Mouse (Mus musculus) kidney, embryonic 16.5 days (tissue): ENCODE measurements around the gene Kmt2b. TPM values are rescaled to one million over a fixed set of nuclear protein-coding genes. Genes with fewer than 3 reads are reported as not detected.
A peak's percentile ranks its signal among the peaks of the same experiment; 100 is the strongest.

Source experiments
- ATAC-seq: fragments of 200-750 bp; cut with Nextera tagmentation; 2 replicates; pipeline ENCODE4 v1.8.0; 2017; ENCODE audit warnings: moderate TSS enrichment; ENCODE audit not compliant: low FRiP score, low TSS enrichment
- H3K27ac ChIP-seq: fragments of 300-500 bp; sonication (generic); 2 replicates; pipeline ENCODE4 v1.5.1; 2014; ENCODE audit warnings: low read length
- H3K27me3 ChIP-seq: fragments of 300-500 bp; sonication (generic); 2 replicates; pipeline ENCODE4 v1.6.1; 2014; ENCODE audit warnings: low read length, control low read depth, mixed read lengths; ENCODE audit not compliant: insufficient read depth
- H3K36me3 ChIP-seq: fragments of 300-500 bp; sonication (generic); 2 replicates; pipeline ENCODE4 v1.6.1; 2014; ENCODE audit warnings: low read length, control low read depth, mixed read lengths; ENCODE audit not compliant: insufficient read depth
- H3K4me1 ChIP-seq: fragments of 300-500 bp; sonication (generic); 2 replicates; pipeline ENCODE4 v1.6.1; 2014; ENCODE audit warnings: low read length, control low read depth, mixed read lengths; ENCODE audit not compliant: insufficient read depth
- H3K4me2 ChIP-seq: fragments of 300-500 bp; sonication (generic); replicated peaks from 2 replicates; pipeline ENCODE4 v1.6.1; 2014; ENCODE audit warnings: low read depth, low read length
- H3K4me3 ChIP-seq: fragments of 300-500 bp; sonication (generic); 2 replicates; pipeline ENCODE4 v1.5.1; 2014; ENCODE audit warnings: mild to moderate bottlenecking, low read length
- H3K9ac ChIP-seq: fragments of 300-500 bp; sonication (generic); replicated peaks from 2 replicates; pipeline ENCODE4 v1.6.1; 2014; ENCODE audit warnings: low read length
- H3K9me3 ChIP-seq: fragments of 300-500 bp; sonication (generic); 2 replicates; pipeline ENCODE4 v1.6.1; 2016; ENCODE audit warnings: low read length, control low read depth
- WGBS: fragments of 180-500 bp; shearing (Covaris S2); extraction: QIAGEN DNeasy Blood & Tissue Kit; methylation state at CpG from one replicate; pipeline ENCODE4 v1.1.7; 2014; 5-methylcytosine and 5-hydroxymethylcytosine counted together
- polyA plus RNA-seq: library from polyadenylated mRNA; unstranded; fragments of >200 nt; fragmentation: Nextera tagmentation; extraction: Ambion mirVana; gene quantifications from 2 replicates; pipeline ENCODE4 v1.2.1, GENCODE M21; 2015

Gene Kmt2b
- polyA plus RNA-seq, 1 experiment from 2014 or later: 9.0 TPM

DNA sequence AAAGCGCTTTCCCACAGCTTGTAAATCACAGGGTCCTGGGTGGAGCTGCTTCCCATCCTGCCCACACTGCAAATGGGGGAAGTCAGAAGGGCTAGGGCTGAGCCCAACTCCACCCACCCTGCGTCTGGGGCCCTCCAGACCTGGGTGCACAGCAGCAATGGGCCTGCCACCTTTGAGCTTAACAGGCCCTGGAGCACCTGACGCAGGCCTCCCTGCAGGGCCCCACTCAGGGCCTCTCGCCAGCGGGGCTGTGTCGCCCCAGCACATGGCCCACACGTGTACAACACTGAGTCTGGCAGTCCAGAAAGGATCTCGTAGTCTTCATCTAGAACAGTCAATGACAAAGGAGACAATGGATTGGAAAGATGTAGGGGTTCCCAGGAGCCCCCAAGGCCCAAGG, 8.6 kb downstream of the Kmt2b start:
- no peak overlapping the region for H3K4me3 ChIP-seq
- H3K9ac ChIP-seq: no peak overlapping the region
- H3K4me2 ChIP-seq: no peak overlapping the region
- H3K27ac ChIP-seq: no peak overlapping the region
- WGBS: 89% methylated on average over 8 of the region's 8 CpGs
- no peaks in the 10 kb centered on the region for H3K4me1 ChIP-seq
- ATAC-seq: no peak
- H3K36me3 ChIP-seq: peaks cover 97% of the 10 kb centered on the region
- no peaks in the 10 kb centered on the region for H3K9me3 ChIP-seq
- H3K27me3 ChIP-seq: no peaks in the 10 kb centered on the region

DNA sequence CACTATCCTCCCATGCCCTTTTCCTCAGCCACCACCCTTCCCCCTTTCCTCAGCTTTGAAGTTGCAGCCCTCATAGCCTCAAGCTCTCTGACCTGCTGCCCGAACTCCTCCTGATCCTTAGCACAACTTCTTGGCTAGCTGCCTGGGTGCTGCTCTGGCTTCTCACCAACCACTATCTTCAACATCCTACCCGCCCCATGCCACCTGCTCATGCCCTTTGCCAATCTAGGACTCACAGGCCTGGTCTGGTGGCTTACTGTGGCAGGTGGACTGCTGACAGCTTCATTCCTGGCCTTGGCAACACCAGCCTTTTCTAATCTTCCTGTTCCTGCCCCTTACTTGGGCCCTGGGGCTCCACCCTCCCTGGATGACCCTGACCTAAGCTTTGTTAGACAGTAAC, 15.6 kb downstream of the Kmt2b start:
- no peaks in the 10 kb centered on the region for H3K27me3 ChIP-seq
- no peak overlapping the region for H3K4me2 ChIP-seq
- ATAC-seq: no peak
- H3K9ac ChIP-seq: no peak overlapping the region
- H3K4me3 ChIP-seq: no peak overlapping the region
- H3K36me3 ChIP-seq: peaks cover 96% of the 10 kb centered on the region
- no peaks in the 10 kb centered on the region for H3K4me1 ChIP-seq
- no peaks in the 10 kb centered on the region for H3K9me3 ChIP-seq
- H3K27ac ChIP-seq: no peak overlapping the region
- 61% methylated on average over 2 of the region's 2 CpGs for WGBS

DNA sequence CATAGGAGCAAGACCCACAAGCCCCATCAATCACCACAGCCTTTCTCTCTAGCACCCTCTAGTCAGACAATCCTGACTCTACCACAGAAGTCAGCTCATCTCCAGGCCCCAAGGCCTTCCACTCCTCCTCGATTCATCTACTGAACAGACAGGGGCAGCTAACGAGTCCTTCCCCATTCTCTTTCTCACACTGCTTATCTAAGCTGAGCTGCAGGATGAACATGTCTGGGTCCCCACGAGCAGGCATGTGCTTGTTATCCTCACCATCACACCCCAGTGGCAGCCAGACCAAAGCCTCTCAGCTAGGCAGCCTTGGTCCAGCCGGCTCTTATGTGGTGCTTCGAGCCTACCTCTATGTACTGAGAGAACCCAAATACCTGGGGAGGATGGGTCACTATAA, 16.1 kb downstream of the Kmt2b start:
- Histone ChIP-seq H3K27ac (no peak overlapping the region), H3K4me1 (no peaks in the 10 kb centered on the region), H3K4me3 (no peak overlapping the region), H3K9me3 (no peaks in the 10 kb centered on the region), H3K27me3 (no peaks in the 10 kb centered on the region), H3K9ac (no peak overlapping the region), H3K36me3 (peaks cover 93% of the 10 kb centered on the region), H3K4me2 (no peak overlapping the region)
- 93% methylated on average over 5 of the region's 5 CpGs for WGBS
- no peak for ATAC-seq

DNA sequence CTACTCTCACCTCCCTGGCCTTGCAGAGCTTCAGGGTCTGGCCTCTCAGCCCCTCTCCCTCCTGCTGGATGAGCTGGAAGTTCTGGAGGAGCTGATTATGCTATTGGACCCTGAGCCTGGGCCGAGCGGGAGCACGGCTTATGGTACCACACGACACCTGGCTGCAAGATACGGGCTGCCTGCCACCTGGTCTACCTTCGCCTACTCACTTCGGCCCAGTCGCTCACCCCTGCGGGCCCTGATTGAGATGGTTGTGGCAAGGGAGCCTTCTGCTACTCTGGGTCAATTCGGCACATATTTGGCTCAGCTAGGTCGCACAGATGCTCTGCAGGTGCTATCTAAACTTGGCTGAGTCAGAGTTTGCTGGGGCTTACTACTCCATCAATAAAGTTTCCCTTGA, 21.0 kb downstream of the Kmt2b start:
- H3K4me3 ChIP-seq: no peak overlapping the region
- H3K36me3 ChIP-seq: peaks cover 68% of the 10 kb centered on the region
- no peaks in the 10 kb centered on the region for H3K9me3 ChIP-seq
- no peaks in the 10 kb centered on the region for H3K27me3 ChIP-seq
- no peak overlapping the region for H3K4me2 ChIP-seq
- 89% methylated on average over 11 of the region's 11 CpGs for WGBS
- no peak for ATAC-seq
- peaks cover 7% of the 10 kb centered on the region for H3K4me1 ChIP-seq
- no peak overlapping the region for H3K27ac ChIP-seq
- no peak overlapping the region for H3K9ac ChIP-seq

DNA sequence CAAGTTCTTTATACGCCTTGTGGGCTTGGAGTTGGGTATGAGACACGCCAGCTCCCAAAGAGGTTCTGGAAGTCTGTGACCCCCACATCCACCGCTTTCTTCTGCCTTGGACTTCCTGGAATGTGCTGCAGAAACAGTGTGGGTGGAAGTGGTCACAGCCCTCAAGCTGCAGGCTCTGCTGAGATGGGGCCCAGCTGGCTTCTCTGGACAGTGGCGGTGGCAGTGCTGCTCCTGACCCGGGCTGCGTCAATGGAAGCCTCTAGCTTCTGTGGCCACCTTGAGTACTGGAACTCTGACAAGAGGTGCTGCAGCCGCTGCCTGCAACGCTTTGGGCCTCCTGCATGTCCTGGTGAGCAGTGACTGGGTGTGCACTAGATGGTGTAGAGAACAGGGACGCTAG, 22.5 kb downstream of the Kmt2b start:
- Histone ChIP-seq H3K4me2 (no peak overlapping the region), H3K27ac (0 out of 2 replicates have a peak overlapping the region, but pooled peaks have one; percentile 26), H3K27me3 (no peaks in the 10 kb centered on the region), H3K4me1 (peaks cover 7% of the 10 kb centered on the region), H3K9me3 (no peaks in the 10 kb centered on the region), H3K9ac (no peak overlapping the region), H3K36me3 (peaks cover 56% of the 10 kb centered on the region), H3K4me3 (no peak overlapping the region)
- ATAC-seq: no peak
- WGBS: 79% methylated on average over 9 of the region's 9 CpGs

DNA sequence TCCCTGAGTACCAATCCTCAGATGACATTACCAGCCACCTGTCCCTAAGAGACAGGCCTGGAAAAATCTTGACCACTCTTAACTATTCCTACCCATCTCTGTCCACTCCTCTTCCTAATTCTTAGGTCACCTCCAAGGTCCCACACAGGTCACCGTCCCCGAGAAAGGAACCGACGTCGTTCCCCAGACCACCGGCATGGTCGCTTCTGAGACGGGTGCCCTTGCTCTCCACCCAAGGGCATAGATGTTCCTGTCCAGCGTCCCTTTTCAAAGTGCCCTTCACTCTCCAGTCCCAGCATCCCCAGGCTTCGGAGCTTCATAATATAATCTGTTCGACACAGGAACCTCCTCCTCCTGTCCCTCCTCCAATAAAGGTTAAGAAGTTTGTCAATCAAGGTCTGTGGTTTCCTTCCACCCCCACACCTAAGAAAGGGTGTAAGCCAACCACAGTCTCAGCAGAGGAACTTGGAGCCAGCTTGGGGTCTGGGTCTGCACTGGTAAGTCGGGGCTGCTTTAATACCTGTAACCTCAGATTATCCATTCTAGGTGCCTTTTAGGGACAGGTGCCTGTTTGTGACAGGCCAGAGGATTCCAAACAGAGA, 23.5 kb downstream of the Kmt2b start, which contains the start of gene Igflr1:
Gene Igflr1 (plus strand): TSS at position 458 of the 602 bp plus-strand sequence.
- peak within 1 kb of the TSS; percentile 89; the same call in 1 of the 2 replicates for H3K9ac ChIP-seq
- H3K4me3 ChIP-seq: 0 out of 2 replicates have a peak within 1 kb of the TSS, but pooled peaks have one; percentile 82
- ATAC-seq: no peak
- H3K27me3 ChIP-seq: no peaks in the 10 kb centered on the region
- H3K36me3 ChIP-seq: peaks cover 46% of the 10 kb centered on the region
- no peak within 1 kb of the TSS for H3K4me2 ChIP-seq
- H3K4me1 ChIP-seq: peaks cover 7% of the 10 kb centered on the region
- 0 out of 2 replicates have a peak within 1 kb of the TSS, but pooled peaks have one; percentile 26 for H3K27ac ChIP-seq
- WGBS: 94% methylated on average over 12 of the region's 12 CpGs
- no peaks in the 10 kb centered on the region for H3K9me3 ChIP-seq

DNA sequence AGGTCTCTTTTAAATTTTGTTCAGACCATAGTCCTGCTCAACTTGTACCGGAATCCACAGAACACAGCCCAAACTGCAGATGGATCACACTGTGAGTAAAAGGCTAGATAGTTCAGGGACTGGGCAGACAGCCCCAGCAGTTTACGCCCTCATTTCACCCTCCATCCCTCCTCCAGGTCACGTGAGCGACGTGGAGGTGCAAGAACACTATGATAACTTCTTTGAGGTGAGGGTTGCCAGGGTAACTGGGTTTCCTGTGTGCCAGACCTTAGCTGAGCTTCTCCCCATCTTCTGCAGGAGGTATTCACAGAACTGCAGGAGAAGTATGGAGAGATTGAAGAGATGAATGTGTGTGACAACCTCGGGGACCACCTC, 24.6 kb downstream of the Kmt2b start:
- H3K9ac ChIP-seq: peak overlapping the region; percentile 89
- H3K4me2 ChIP-seq: peak overlapping the region; percentile 56
- H3K4me1 ChIP-seq: peaks cover 7% of the 10 kb centered on the region
- no peaks in the 10 kb centered on the region for H3K9me3 ChIP-seq
- no peaks in the 10 kb centered on the region for H3K27me3 ChIP-seq
- ATAC-seq: no peak
- H3K4me3 ChIP-seq: peak overlapping the region; percentile 82
- H3K36me3 ChIP-seq: peaks cover 35% of the 10 kb centered on the region
- H3K27ac ChIP-seq: peak overlapping the region; percentile 99; the same call in 1 of the 2 replicates
- 21% methylated on average over 6 of the region's 6 CpGs for WGBS

DNA sequence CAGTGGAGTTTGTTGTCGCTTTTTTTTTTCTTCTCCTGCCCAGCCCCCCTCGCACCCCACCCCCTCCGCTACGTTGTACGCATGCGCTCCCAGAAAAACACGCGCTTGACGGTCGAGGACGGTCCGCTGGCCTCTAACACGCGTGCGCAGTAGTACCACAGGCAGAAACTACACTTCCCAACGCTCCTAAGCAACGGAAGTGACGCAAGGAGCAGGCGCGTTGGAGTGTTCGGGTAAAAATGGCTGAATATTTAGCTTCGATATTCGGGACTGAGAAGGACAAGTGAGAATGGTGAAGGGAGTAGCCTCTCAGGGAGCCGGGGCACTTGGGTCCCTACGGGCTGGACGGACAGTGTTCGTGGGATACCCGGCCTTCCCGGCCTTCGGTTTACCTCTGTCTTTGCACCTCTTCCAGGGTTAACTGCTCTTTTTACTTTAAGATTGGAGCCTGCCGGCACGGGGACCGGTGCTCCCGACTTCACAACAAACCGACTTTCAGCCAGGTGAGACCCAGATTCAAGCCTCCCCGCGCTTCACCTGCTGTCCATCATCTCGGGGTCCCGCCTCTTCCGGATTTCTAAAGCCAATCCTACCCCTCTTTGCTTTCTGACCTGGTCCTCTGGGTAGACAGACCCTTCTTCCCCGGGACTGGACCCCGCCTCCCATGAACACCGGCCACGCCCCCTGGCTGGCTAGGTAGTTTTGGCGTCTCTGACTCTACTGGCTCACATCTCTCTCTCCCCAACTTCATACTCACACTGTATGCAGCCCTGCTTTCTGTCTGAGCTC, 25.2 kb downstream of the Kmt2b start, which contains the start of the genes U2af1l4, Gm49396 and Psenen:
Gene U2af1l4 (plus strand): TSS at position 185 of the 789 bp plus-strand sequence.
Gene Gm49396 (plus strand): TSS at position 228 of the 789 bp plus-strand sequence.
Gene Psenen (minus strand): TSS at position 511 of the 789 bp plus-strand sequence.
- under 1% methylated on average over 44 of the region's 45 CpGs for WGBS
- Histone ChIP-seq H3K36me3 (peaks cover 29% of the 10 kb centered on the region), H3K4me3 (peak within 1 kb of the TSS; percentile 82), H3K27ac (peak within 1 kb of the TSS; percentile 99), H3K9ac (peak within 1 kb of the TSS; percentile 89), H3K9me3 (no peaks in the 10 kb centered on the region), H3K27me3 (no peaks in the 10 kb centered on the region), H3K4me2 (peak within 1 kb of the TSS; percentile 78), H3K4me1 (peaks cover 13% of the 10 kb centered on the region)
- peak; percentile 86 for ATAC-seq

DNA sequence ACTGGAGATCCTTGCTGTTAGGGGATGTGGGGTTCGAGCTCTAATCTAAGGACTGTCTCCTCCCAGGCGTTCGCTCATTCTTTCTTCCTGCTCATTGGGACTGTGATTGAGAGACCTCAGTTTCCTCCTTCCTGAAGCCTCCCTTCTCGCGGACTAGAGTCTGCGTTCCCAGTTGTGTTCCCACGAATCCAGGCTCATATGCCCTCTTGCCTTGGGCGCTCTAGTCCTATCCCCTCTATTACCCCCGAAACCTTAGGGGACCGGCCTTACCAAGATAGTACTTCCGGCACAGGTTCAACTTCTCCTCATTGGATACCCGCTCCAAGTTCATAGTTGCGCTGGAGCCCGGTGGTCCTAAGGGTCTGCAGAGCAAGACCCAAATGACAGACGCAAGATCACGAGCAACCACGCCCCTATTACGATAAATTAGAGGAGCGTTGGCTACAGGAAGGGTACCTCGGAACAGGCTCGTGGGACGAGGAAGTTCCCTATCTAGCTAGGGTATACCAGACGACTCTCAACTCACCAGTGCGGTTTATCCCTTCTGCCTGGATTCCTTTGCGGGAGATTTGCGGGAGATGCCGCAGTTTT, 25.9 kb downstream of the Kmt2b start:
- H3K9ac ChIP-seq: peak overlapping the region; percentile 81
- 0 out of 2 replicates have a peak, but pooled peaks have one; percentile 4 for ATAC-seq
- peak overlapping the region; percentile 82 for H3K4me3 ChIP-seq
- peaks cover 25% of the 10 kb centered on the region for H3K36me3 ChIP-seq
- H3K4me2 ChIP-seq: peak overlapping the region; percentile 78
- under 1% methylated on average over 27 of the region's 27 CpGs for WGBS
- H3K9me3 ChIP-seq: no peaks in the 10 kb centered on the region
- H3K4me1 ChIP-seq: peaks cover 19% of the 10 kb centered on the region
- H3K27ac ChIP-seq: peak overlapping the region; percentile 79
- no peaks in the 10 kb centered on the region for H3K27me3 ChIP-seq
